Mouse (Mus musculus): Measurements from ENCODE around the gene Mustn1. TPM values are rescaled to one million over a fixed set of nuclear protein-coding genes. Genes with fewer than 3 reads are reported as not detected.

The Mustn1 gene
- polyA plus RNA-seq, 1 experiment from 2014 or later: 2.0 TPM

DNA sequence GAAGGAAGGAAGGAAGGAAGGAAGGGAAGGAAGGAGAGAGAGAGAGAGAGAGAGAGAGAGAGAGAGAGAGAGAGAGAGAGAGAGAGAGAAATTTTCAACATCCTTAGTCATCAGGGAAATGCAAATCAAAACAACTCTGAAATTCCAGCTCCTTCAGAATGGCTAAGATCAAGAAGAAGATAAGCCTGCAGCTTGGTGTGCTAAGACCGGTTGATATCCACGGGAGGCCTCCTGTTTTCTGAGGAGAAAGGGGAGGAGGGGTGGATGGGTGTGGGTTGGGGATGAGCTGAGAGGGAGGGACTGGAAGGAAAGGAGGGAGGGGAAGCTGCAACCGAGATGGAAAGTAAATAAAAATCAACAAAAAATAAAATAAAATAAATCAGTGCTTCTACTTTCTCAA lies 6.3 kb downstream of the Mustn1 start:
- Histone ChIP-seq H3K27ac (ENCODE audit: low read depth, low read length) (no peak overlapping the region), H3K4me1 (ENCODE audit: control insufficient read depth, insufficient read depth, low read length) (no peaks in the 10 kb centered on the region; the same call in none of the 2 replicates), H3K9me3 (replicated peaks; ENCODE audit: control insufficient read depth, low read length) (no peaks in the 10 kb centered on the region), H3K9ac (ENCODE audit: low read depth, low read length) (no peak overlapping the region), H3K36me3 (ENCODE audit: control insufficient read depth, insufficient read depth, low read length) (no peaks in the 10 kb centered on the region), H3K27me3 (ENCODE audit: control insufficient read depth, insufficient read depth, low read length) (no peaks in the 10 kb centered on the region), H3K4me3 (ENCODE audit: low read depth, low read length) (no peak overlapping the region), H3K4me2 (no peak overlapping the region)
- WGBS (ENCODE audit: insufficient replicate concordance): 12% methylated on average over 3 of the region's 3 CpGs
- ATAC-seq (replicated peaks; ENCODE audit: insufficient number of reproducible peaks, low FRiP score, low TSS enrichment): no peak

DNA sequence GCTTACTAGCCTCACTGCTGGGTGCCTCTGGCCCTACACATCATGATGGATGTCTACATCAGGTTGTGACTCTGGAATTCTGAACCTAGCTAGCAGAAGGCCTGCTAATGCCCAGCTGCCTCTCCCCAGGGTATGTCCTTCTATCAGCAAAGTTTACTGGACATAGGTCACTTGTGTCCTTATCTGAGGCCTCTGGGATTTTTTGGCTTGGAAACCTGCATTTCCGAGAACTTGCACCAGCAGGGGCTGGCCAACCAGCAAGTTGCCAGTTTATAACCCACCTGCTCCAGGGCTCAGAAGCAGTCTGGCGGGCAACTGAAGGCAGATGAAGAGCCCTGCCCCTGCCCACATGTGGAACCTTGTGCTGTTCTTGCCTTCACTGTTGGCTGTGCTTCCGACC lies 7.2 kb downstream of the Mustn1 start, which contains the start of gene Itih4:
Gene Itih4, plus strand, starts transcription at position 273 of the 400 bp plus-strand sequence.
- WGBS (ENCODE audit: insufficient replicate concordance): 85% methylated on average over 3 of the region's 3 CpGs

GRCm38 (mm10) chr14:30888271-30888732 lies 9.3 kb downstream of the Mustn1 start:
- no peak for ATAC-seq (replicated peaks; ENCODE audit: insufficient number of reproducible peaks, low FRiP score, low TSS enrichment)

More for the DNA sequence above, 7.2 kb downstream of the Mustn1 start, which contains the start of gene Itih4:
- no peaks in the 10 kb centered on the region for H3K27me3 ChIP-seq (ENCODE audit: control insufficient read depth, insufficient read depth, low read length)
- H3K27ac ChIP-seq (ENCODE audit: low read depth, low read length): no peak within 1 kb of the TSS
- no peaks in the 10 kb centered on the region for H3K36me3 ChIP-seq (ENCODE audit: control insufficient read depth, insufficient read depth, low read length)
- no peaks in the 10 kb centered on the region for H3K9me3 ChIP-seq (replicated peaks; ENCODE audit: control insufficient read depth, low read length)
- no peak within 1 kb of the TSS for H3K4me3 ChIP-seq (ENCODE audit: low read depth, low read length)
- no peaks in the 10 kb centered on the region for H3K4me1 ChIP-seq (ENCODE audit: control insufficient read depth, insufficient read depth, low read length)
- H3K9ac ChIP-seq (ENCODE audit: low read depth, low read length): no peak within 1 kb of the TSS
- no peak within 1 kb of the TSS for H3K4me2 ChIP-seq
- ATAC-seq (replicated peaks; ENCODE audit: insufficient number of reproducible peaks, low FRiP score, low TSS enrichment): no peak

GRCm38 (mm10) chr14:30899972-30900371 lies 21.0 kb downstream of the Mustn1 start:
- 52% methylated on average over 3 of the region's 3 CpGs for WGBS (ENCODE audit: insufficient replicate concordance)
- ATAC-seq (replicated peaks; ENCODE audit: insufficient number of reproducible peaks, low FRiP score, low TSS enrichment): no peak

More at GRCm38 (mm10) chr14:30888271-30888732, 9.3 kb downstream of the Mustn1 start:
- Histone ChIP-seq H3K4me1 (ENCODE audit: control insufficient read depth, insufficient read depth, low read length) (no peaks in the 10 kb centered on the region; the same call in 1 of the 2 replicates), H3K9ac (ENCODE audit: low read depth, low read length) (no peak overlapping the region), H3K4me3 (ENCODE audit: low read depth, low read length) (no peak overlapping the region), H3K27ac (ENCODE audit: low read depth, low read length) (no peak overlapping the region), H3K36me3 (ENCODE audit: control insufficient read depth, insufficient read depth, low read length) (no peaks in the 10 kb centered on the region), H3K4me2 (peak overlapping the region; percentile 38), H3K9me3 (replicated peaks; ENCODE audit: control insufficient read depth, low read length) (no peaks in the 10 kb centered on the region), H3K27me3 (ENCODE audit: control insufficient read depth, insufficient read depth, low read length) (no peaks in the 10 kb centered on the region; the same call in 1 of the 2 replicates)
- 10% methylated on average over 9 of the region's 9 CpGs for WGBS (ENCODE audit: insufficient replicate concordance)

DNA sequence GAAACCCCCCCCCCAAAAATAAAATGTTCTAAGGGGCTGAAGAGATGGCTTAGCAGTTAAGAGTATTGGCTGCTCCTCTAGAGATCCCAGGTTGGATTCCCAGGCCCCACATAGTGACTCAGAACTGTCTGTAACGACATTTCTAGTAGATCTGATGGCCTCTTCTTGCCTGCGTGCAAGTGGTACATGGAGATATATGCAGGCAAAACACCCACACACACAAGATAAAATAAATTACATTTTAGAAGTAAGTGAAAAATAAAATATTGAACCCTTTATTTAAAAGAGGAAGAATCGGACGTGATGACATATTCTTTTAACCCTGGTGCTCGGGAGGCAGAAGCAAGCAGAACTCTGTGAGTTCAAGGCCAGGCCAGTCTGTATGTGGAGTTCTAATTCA lies 23.6 kb downstream of the Mustn1 start:
- no peaks in the 10 kb centered on the region for H3K9me3 ChIP-seq (replicated peaks; ENCODE audit: control insufficient read depth, low read length)
- no peaks in the 10 kb centered on the region for H3K36me3 ChIP-seq (ENCODE audit: control insufficient read depth, insufficient read depth, low read length)
- H3K4me3 ChIP-seq (ENCODE audit: low read depth, low read length): no peak overlapping the region
- 86% methylated on average over 5 of the region's 5 CpGs for whole genome bisulfite sequencing (ENCODE audit: insufficient replicate concordance)
- H3K9ac ChIP-seq (ENCODE audit: low read depth, low read length): no peak overlapping the region
- no peaks in the 10 kb centered on the region for H3K27me3 ChIP-seq (ENCODE audit: control insufficient read depth, insufficient read depth, low read length)
- ATAC-seq (replicated peaks; ENCODE audit: insufficient number of reproducible peaks, low FRiP score, low TSS enrichment): no peak
- H3K27ac ChIP-seq (ENCODE audit: low read depth, low read length): no peak overlapping the region
- H3K4me2 ChIP-seq: no peak overlapping the region
- H3K4me1 ChIP-seq (ENCODE audit: control insufficient read depth, insufficient read depth, low read length): no peaks in the 10 kb centered on the region

More at GRCm38 (mm10) chr14:30899972-30900371, 21.0 kb downstream of the Mustn1 start:
- Histone ChIP-seq H3K9me3 (replicated peaks; ENCODE audit: control insufficient read depth, low read length) (no peaks in the 10 kb centered on the region), H3K9ac (ENCODE audit: low read depth, low read length) (no peak overlapping the region), H3K4me2 (no peak overlapping the region), H3K27me3 (ENCODE audit: control insufficient read depth, insufficient read depth, low read length) (no peaks in the 10 kb centered on the region), H3K4me1 (ENCODE audit: control insufficient read depth, insufficient read depth, low read length) (no peaks in the 10 kb centered on the region), H3K36me3 (ENCODE audit: control insufficient read depth, insufficient read depth, low read length) (no peaks in the 10 kb centered on the region), H3K27ac (ENCODE audit: low read depth, low read length) (no peak overlapping the region), H3K4me3 (ENCODE audit: low read depth, low read length) (no peak overlapping the region)

- H3K4me1 ChIP-seq (ENCODE audit: control insufficient read depth, insufficient read depth, low read length): no peaks in the 10 kb centered on the region
- H3K36me3 ChIP-seq (ENCODE audit: control insufficient read depth, insufficient read depth, low read length): no peaks in the 10 kb centered on the region
- WGBS (ENCODE audit: insufficient replicate concordance): 58% methylated on average over 3 of the region's 3 CpGs
- no peak overlapping the region for H3K27ac ChIP-seq (ENCODE audit: low read depth, low read length)
- H3K9me3 ChIP-seq (replicated peaks; ENCODE audit: control insufficient read depth, low read length): no peaks in the 10 kb centered on the region
- H3K4me2 ChIP-seq: no peak overlapping the region
- H3K9ac ChIP-seq (ENCODE audit: low read depth, low read length): no peak overlapping the region
- no peak overlapping the region for H3K4me3 ChIP-seq (ENCODE audit: low read depth, low read length)
- ATAC-seq (replicated peaks; ENCODE audit: insufficient number of reproducible peaks, low FRiP score, low TSS enrichment): no peak
- no peaks in the 10 kb centered on the region for H3K27me3 ChIP-seq (ENCODE audit: control insufficient read depth, insufficient read depth, low read length)
These were observed 24.0 kb downstream of the Mustn1 start for GRCm38 (mm10) chr14:30903036-30903435.

DNA sequence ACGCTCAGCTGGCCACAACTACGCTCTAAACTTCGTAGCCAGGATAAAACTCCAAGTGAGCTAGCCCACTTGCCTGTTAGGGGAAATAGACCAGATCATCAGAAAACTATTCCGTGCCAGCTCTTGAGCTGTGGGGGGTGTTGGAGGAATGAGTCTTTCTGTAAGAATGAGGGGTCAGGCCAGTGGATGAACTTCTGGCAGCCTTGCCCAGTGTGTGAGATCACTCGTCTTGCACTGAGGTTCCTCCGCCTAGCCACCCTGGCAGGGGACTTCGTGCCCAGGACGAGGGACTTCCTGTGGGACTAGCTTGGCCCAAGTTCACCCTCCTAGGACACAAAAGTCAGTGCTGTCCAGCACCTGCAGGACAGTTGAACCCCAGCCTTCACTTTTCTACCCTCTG lies 25.3 kb downstream of the Mustn1 start:
- 70% methylated on average over 8 of the region's 8 CpGs for WGBS (ENCODE audit: insufficient replicate concordance)

GRCm38 (mm10) chr14:30906001-30906400 lies 27.0 kb downstream of the Mustn1 start:
- no peaks in the 10 kb centered on the region for H3K36me3 ChIP-seq (ENCODE audit: control insufficient read depth, insufficient read depth, low read length)
- no peaks in the 10 kb centered on the region for H3K27me3 ChIP-seq (ENCODE audit: control insufficient read depth, insufficient read depth, low read length)
- no peak overlapping the region for H3K4me3 ChIP-seq (ENCODE audit: low read depth, low read length)
- H3K9ac ChIP-seq (ENCODE audit: low read depth, low read length): no peak overlapping the region
- H3K4me2 ChIP-seq: no peak overlapping the region
- no peaks in the 10 kb centered on the region for H3K9me3 ChIP-seq (replicated peaks; ENCODE audit: control insufficient read depth, low read length)
- 87% methylated on average over 6 of the region's 6 CpGs for WGBS (ENCODE audit: insufficient replicate concordance)
- no peaks in the 10 kb centered on the region for H3K4me1 ChIP-seq (ENCODE audit: control insufficient read depth, insufficient read depth, low read length)
- no peak overlapping the region for H3K27ac ChIP-seq (ENCODE audit: low read depth, low read length)
- ATAC-seq (replicated peaks; ENCODE audit: insufficient number of reproducible peaks, low FRiP score, low TSS enrichment): no peak

More for the DNA sequence above, 25.3 kb downstream of the Mustn1 start:
- Histone ChIP-seq H3K27ac (ENCODE audit: low read depth, low read length) (no peak overlapping the region), H3K4me2 (no peak overlapping the region), H3K9ac (ENCODE audit: low read depth, low read length) (no peak overlapping the region), H3K4me1 (ENCODE audit: control insufficient read depth, insufficient read depth, low read length) (no peaks in the 10 kb centered on the region), H3K36me3 (ENCODE audit: control insufficient read depth, insufficient read depth, low read length) (no peaks in the 10 kb centered on the region), H3K9me3 (replicated peaks; ENCODE audit: control insufficient read depth, low read length) (no peaks in the 10 kb centered on the region), H3K4me3 (ENCODE audit: low read depth, low read length) (no peak overlapping the region), H3K27me3 (ENCODE audit: control insufficient read depth, insufficient read depth, low read length) (no peaks in the 10 kb centered on the region)
- ATAC-seq (replicated peaks; ENCODE audit: insufficient number of reproducible peaks, low FRiP score, low TSS enrichment): no peak

GRCm38 (mm10) chr14:30907814-30908265 lies 28.8 kb downstream of the Mustn1 start:
- H3K27me3 ChIP-seq (ENCODE audit: control insufficient read depth, insufficient read depth, low read length): no peaks in the 10 kb centered on the region
- H3K4me1 ChIP-seq (ENCODE audit: control insufficient read depth, insufficient read depth, low read length): no peaks in the 10 kb centered on the region
- no peak overlapping the region for H3K4me3 ChIP-seq (ENCODE audit: low read depth, low read length)
- H3K4me2 ChIP-seq: no peak overlapping the region
- no peak for ATAC-seq (replicated peaks; ENCODE audit: insufficient number of reproducible peaks, low FRiP score, low TSS enrichment)
- no peak overlapping the region for H3K9ac ChIP-seq (ENCODE audit: low read depth, low read length)
- H3K36me3 ChIP-seq (ENCODE audit: control insufficient read depth, insufficient read depth, low read length): no peaks in the 10 kb centered on the region
- no peaks in the 10 kb centered on the region for H3K9me3 ChIP-seq (replicated peaks; ENCODE audit: control insufficient read depth, low read length)
- 76% methylated on average over 3 of the region's 3 CpGs for WGBS (ENCODE audit: insufficient replicate concordance)
- no peak overlapping the region for H3K27ac ChIP-seq (ENCODE audit: low read depth, low read length)
